Mouse (Mus musculus) layer of hippocampus, postnatal 36 days (tissue): ENCODE results near the gene Cuedc1. TPM values are rescaled to one million over a fixed set of nuclear protein-coding genes. Genes with fewer than 3 reads are reported as not detected.
"Not testable (repeated sequence)": the region's sequence is repeated elsewhere in the genome, so short reads cannot be mapped to it uniquely, and the experiment has no call there.

Source experiments
- DNase-seq, 2 experiments: peaks; one replicate each; pipeline ENCODE4 v3.0.0; 2022
- total RNA-seq, 2 experiments: library from RNA; stranded (reverse); gene quantifications; 2 replicates each; pipeline ENCODE4 v1.2.3; 2021

Gene Cuedc1
- total RNA-seq, 2 experiments from 2014 or later = 27.9 to 31.4 TPM

- no peak for DNase-seq
These were observed 106.9 kb downstream of the Cuedc1 start for GRCm38 (mm10) chr11:88204593-88205368.

GRCm38 (mm10) chr11:88206576-88206975 is 108.7 kb downstream of the Cuedc1 start:
- DNase-seq = not testable (repeated sequence)

GRCm38 (mm10) chr11:88207697-88208096 is 109.8 kb downstream of the Cuedc1 start:
- no peak for DNase-seq

GRCm38 (mm10) chr11:88211824-88212582 is 114.1 kb downstream of the Cuedc1 start:
- no peak for DNase-seq

GRCm38 (mm10) chr11:88213757-88214156 is 115.9 kb downstream of the Cuedc1 start:
- no peak for DNase-seq

- DNase-seq = peak; percentile 48 to 63
These were observed 117.3 kb downstream of the Cuedc1 start for GRCm38 (mm10) chr11:88214881-88215831.

GRCm38 (mm10) chr11:88216231-88216685 is 118.4 kb downstream of the Cuedc1 start:
- DNase-seq = peak; percentile 61 to 64

- DNase-seq = no peak
These were observed 120.3 kb downstream of the Cuedc1 start for GRCm38 (mm10) chr11:88218155-88218554.

- DNase-seq = no peak
These were observed 120.7 kb downstream of the Cuedc1 start for GRCm38 (mm10) chr11:88218586-88218985.

GRCm38 (mm10) chr11:88221929-88222475 is 124.1 kb downstream of the Cuedc1 start:
- DNase-seq = no peak

GRCm38 (mm10) chr11:88227001-88227957 is 129.4 kb downstream of the Cuedc1 start:
- no peak for DNase-seq

- no peak for DNase-seq
These were observed 133.4 kb downstream of the Cuedc1 start for GRCm38 (mm10) chr11:88231213-88231790.

GRCm38 (mm10) chr11:88233528-88234427 is 135.9 kb downstream of the Cuedc1 start:
- no peak for DNase-seq

- no peak for DNase-seq
These were observed 136.9 kb downstream of the Cuedc1 start for GRCm38 (mm10) chr11:88234789-88235188.

GRCm38 (mm10) chr11:88235221-88236203 is 137.7 kb downstream of the Cuedc1 start:
- DNase-seq = no peak

GRCm38 (mm10) chr11:88240275-88240674 is 142.4 kb downstream of the Cuedc1 start:
- no peak for DNase-seq

GRCm38 (mm10) chr11:88240736-88241353 is 143.0 kb downstream of the Cuedc1 start:
- no peak for DNase-seq
